Mouse (Mus musculus) heart, adult 11 months (tissue): ENCODE data around the gene Ccser1.

Experiments used
- DNase-seq: peaks from one replicate; pipeline ENCODE4 v3.0.0; 2022

Gene Ccser1

DNA sequence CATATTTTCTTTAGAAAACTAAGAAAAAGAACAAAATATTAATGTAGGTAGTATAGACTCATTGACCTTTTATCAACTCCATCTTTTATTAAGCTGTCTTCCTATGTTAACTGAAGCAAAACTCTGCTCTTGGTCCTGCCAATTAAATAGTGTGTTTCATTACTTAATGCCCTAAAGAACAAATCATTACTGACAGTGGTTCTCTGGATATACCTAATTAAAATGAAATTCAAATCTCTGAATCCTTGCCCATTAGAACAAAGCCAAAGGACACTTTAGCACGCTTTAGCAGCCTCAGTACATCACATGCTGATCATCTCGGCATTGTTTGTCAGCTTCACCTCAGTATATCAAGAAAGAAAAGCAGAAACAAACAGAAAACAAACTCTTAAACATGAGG, 952.4 kb downstream of the Ccser1 start:
- no peak for DNase-seq

DNA sequence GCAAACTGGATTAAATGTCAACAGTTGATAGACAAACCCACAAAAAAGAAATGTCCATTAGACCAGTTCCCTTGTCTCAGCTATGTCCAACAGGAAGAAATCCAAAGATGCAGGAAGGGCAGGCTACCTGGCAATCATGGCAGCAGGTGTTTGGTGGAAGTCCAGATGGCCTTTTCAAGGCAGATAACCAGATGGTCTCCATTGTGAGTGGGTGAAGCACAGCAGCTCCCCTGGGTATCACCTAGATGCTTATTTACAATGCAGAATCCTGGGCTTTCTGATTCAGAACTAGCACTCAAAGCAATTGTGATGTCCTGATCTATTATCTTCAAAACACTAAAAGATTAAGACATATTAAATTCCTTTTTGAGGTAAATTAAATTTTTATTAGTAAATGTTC, 980.2 kb downstream of the Ccser1 start:
- no peak for DNase-seq

DNA sequence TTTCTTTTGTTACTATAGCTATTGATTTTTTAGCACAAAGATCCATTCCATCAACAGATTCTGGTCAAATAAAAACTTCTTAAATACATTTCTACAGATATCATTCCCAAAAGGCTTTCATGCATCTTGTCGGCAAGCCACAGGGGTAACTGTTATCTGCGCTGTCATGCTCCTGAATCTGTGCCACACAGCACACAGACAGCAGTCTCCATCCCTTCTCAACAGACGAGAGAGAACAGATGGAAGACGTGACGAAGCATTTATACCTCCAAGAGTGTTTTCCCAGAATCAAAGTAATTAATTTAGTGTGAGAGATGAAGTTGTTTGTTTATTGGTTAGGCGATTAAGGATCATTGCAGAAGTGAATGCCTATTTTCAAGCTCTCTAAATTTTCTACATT, 982.5 kb downstream of the Ccser1 start:
- no peak for DNase-seq

DNA sequence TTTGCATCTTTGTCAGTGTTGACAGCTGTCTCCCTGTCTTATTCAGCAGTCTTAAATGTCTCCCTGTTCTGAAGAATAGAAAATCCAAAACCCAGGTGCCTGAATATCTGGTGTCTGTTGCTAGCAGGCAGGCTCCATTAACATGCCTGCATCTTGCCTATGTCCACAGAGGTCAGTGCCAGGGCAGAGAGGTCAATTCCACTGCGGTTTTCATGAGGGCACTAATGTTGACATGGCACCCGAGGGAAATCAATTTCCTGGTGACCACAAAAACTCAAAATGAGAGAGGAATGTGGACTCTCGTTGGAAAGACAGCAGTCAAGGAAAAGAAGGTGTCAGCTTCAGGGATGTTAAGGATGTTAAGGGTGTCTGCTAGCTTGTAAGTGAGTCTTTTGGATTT, 983.7 kb downstream of the Ccser1 start:
- DNase-seq = no peak

DNA sequence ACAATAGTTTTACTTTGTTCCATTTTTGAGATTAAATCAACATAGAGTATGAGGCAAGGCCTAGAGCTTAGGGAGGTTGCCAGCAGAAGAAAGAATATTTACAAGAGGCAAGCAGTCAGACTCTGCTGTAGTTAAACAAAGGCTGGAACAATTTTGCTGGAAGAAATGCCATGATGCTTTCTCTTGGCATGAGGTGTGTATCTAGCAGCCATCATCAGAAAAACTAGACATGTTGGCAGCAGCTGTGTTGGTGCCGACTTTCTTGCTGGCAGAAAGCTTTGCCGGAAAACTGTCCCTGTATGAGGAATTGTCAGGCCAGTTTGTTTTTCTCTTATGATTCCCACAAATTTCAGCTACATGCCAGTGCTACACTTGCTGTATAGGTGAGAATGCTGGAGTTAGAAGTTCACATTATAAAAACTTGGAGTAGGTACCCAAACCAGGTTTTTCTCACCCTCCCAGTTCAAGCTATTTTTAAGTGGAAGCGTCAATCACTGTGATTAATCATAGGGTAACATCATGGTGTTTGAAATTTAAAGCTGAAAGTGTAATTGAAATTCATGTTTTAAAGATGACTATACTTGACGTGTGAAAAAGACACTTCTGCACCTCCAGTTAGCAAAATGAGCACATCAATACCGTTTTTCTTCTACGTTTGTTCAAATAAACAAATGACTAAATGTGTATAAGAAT, 1016.5 kb downstream of the Ccser1 start:
- DNase-seq = no peak

DNA sequence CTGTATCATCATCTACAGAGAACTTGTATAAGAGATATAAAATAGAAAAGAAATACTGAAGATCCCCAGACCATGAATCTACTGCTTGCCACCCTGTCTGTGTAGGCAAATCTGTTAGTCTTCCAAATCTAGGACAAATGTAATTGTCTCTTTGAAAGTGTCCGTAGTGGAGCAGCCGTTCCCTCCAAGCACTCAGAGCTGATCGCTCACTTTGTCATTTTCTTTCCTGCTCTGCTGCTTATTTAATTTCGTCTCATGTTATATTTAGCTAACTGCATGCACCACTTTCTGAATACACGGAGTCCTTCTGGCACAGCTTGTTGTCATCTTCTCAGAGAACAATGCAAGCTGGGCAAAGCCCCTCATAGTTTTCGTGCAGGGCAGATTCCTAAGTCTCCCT, 1018.6 kb downstream of the Ccser1 start:
- DNase-seq = no peak

DNA sequence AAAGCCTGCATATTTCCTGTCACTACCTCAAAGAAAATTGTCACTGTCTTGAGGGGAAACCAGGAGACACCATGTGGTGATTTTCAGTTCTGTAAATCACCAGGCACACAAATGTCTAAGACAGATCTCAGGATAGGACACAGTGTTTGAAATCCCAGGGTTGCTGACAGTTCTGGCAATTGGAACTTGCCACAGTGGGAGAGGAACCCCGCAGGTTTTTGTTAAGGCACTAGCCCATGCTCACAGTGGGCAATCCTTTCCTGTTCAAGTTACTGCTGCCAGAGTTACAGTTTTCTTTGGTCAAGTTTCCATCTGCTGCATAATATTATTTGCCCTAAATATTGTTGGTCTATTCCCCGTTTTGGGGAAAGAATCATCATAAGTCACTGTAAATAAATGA, 1024.9 kb downstream of the Ccser1 start:
- no peak for DNase-seq

DNA sequence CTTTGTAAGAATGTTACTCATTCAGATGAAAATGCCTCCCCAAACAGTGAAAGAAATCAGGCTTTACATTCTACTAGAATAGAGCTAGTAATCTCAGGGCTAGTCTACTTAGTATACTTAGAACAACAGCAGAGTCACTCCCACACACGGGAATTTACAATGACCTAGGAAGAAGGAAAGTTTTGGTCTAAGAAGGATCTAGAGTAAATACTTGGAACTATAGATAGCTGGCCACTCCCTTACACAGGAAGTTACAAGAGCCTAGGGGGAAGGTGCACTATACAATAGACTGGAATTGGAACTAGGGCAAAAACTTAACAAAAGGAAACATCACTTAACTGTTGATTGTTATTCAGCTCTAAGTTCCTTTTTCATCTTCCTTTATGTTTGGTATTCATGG, 1041.7 kb downstream of the Ccser1 start:
- DNase-seq = no peak

DNA sequence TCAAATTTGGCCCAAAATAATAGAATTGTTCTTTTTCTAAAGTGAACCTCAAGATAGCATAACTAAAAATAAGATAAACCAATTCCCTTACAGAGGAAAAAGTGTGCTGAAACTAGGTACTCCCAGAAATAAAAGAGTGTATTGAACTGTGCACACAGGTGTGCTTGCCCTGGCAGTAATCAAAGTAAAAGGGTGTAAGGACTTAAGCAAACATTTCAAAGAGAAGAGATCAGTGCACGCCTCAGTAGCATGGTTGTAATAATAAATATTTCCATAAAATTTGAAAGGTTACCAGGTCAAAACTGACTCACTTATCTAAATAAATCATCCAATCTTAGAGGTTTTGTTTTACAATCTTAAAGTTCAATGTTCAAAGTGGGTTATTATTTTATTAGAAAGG, 1083.8 kb downstream of the Ccser1 start:
- no peak for DNase-seq

DNA sequence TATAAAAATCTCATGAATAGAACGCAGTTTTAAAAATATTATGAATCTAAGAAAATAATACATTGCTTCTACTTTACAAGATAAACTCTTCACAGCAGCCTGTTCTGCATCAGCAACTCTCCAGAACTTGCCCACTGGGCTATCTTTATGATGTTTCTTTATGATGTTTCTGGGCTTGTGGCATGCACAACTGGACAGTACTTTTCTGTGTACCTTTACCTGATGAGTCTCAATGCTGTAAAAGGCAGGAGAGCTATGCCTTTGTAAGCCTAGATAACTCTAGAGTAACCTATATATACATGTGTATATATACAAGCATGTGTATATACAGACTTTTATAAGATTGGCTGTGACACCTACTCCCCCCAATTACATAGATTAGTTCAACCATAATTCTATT, 1084.4 kb downstream of the Ccser1 start:
- no peak for DNase-seq

DNA sequence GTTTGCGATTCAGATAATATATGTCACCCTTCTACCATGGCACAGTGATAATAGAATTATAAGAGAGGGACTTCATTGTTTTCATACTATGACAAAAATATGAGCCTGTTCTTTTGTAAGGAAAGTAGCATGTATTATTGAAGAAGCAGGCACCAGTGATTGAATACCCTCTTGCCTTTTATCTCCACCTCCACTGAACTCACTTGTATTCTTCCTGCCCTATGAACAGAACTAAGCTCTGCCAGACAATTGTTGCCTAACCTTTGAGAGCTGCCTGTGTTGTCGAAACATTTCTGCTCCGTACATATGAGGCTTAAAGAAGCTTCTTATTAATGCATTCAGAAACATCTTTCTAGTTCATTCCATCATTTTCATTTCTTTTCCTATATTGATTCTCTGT, 1101.1 kb downstream of the Ccser1 start:
- no peak for DNase-seq

DNA sequence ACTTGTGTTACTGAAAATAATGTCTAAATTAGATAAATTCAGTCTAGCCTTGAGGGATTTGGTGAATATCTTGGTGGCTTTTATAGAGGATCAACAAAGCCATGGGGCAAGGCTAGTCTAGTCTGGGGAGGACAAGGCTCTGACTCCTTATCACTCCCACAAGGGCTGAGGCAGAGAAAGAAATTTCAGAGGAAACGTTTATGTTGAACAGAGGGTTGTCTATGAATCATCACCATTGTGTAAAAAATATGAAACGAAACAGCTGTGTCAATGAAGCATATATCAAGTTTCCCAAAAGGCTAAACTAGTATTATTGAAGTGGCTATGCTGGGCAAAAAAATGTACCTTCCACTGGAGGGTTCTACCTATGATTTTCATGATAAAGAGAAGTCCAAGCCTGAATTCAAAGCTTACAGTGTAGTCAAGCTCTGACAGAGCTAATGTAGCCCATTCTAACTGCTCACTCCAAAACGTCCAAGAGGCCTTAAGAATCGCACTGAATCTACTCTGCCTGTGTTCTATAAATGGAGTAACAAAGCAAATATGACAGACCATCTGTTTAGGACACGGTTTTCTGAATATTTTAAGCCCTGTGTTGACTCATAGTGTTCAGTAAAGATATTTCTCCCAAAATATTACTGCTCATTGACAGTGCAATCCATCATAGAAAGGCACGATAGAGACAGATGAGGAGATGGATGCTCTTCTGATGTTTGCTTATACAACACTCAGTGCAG, 1121.6 kb downstream of the Ccser1 start:
- no peak for DNase-seq

DNA sequence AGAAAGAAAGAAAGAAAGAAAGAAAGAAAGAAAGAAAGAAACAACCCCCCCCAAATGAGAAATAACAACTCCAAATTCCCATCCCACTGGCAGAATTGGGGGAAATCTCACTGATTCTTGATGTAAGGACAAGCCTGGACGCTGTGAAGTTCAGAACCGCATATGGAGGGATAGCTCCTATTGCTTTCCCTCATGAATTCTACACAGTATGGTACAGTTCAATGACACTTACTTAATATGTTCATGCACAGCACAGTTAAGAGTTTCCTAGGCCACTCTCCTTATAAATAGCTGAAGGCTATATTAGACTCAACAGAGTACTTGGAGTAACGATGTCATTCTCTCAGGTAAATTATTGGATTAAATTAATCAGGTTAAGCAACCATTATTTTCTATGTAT, 1138.5 kb downstream of the Ccser1 start:
- DNase-seq = no peak

DNA sequence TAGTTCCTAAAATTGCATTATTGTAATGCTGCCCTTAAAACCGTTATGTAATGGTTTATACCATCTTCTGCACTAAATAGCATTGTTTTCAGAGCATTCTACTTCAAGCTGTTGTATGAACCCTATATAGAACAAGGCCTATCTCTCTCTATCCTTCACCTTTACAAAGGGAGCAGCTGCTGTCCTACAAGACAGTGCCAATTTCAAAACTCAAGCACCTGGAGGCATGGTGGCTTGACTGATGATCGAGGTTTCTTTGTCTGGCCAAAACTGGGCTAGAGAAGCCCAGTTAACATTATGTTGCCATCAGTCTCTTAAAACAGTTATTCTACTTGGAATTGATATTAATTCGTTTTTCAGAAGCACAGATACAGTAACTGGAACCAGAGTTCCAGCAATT, 1160.2 kb downstream of the Ccser1 start:
- no peak for DNase-seq

DNA sequence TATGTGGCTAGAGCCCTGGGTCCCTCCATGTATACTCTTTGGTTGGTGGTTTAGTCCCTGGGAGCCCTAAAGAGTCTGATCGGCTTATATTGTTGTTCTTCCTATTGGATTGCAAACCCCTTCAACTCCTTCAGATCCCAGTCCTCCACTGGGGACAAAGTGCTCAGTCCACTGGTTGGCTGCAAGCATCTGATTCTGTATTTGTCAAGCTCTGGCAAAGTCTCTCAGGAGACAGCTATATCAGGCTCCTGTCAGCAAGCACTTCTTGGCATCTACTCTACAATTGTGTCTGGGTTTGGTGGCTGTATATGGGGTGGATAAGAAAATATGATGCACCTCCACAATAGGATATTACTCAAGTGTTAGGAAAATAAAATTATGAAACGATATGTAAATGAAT, 1187.7 kb downstream of the Ccser1 start:
- DNase-seq = no peak
